ENCODE assay signal across 8 mouse cellular contexts in genomic region chr6:72635760-72636431, GRCm38 (mm10). TPM values are rescaled to one million over a fixed set of nuclear protein-coding genes. Genes with fewer than 3 reads are reported as not detected.
DNase-seq lines count a peak whose midpoint lies in the region; ATAC-seq and TF ChIP-seq lines count a peak whose summit lies in the region.

No protein-coding gene starts in this region.

- no peaks in the 10 kb centered on the region for H3K27me3 ChIP-seq in heart, adult 2 months (ENCODE audit: control insufficient read depth, insufficient read depth, low read length)
- H3K27me3 ChIP-seq in intestine, embryonic 16.5 days (replicated peaks; ENCODE audit: control insufficient read depth, insufficient read depth, low read length): no peaks in the 10 kb centered on the region
- no peaks in the 10 kb centered on the region for H3K27me3 ChIP-seq in limb, embryonic 13.5 days
- no peaks in the 10 kb centered on the region for H3K27me3 ChIP-seq in midbrain, embryonic 14.5 days (ENCODE audit: control insufficient read depth, insufficient read depth, low read length)

- H3K9ac ChIP-seq in heart, adult 2 months (ENCODE audit: low read depth, low read length): no peak overlapping the region
- no peak overlapping the region for H3K9ac ChIP-seq in intestine, embryonic 16.5 days (ENCODE audit: low read depth, low read length)
- no peak overlapping the region for H3K9ac ChIP-seq in limb, embryonic 13.5 days
- H3K9ac ChIP-seq in midbrain, embryonic 14.5 days (replicated peaks; ENCODE audit: low read length): no peak overlapping the region

- ATAC-seq in intestine, embryonic 16.5 days: peak; percentile 69
- ATAC-seq in limb, embryonic 13.5 days (ENCODE audit: low FRiP score, low read depth): peak; percentile 66; the same call in 1 of the 2 replicates
- ATAC-seq in midbrain, embryonic 14.5 days (ENCODE audit: low FRiP score, low TSS enrichment): peak; percentile 37; the same call in 1 of the 2 replicates

- intact Hi-C loops in heart, adult 2 months (cut with DNase I): loop anchor here (1.0 to 5.0 kb wide), 3 partner anchors 153 to 591 kb away; partner anchors contain the start of gene Tcf7l1

- no peak overlapping the region for H3K4me2 ChIP-seq in intestine, embryonic 16.5 days (ENCODE audit: low read depth, low read length)
- no peak overlapping the region for H3K4me2 ChIP-seq in limb, embryonic 13.5 days (replicated peaks)
- H3K4me2 ChIP-seq in midbrain, embryonic 14.5 days (ENCODE audit: low read length): no peak overlapping the region

- no peaks in the 10 kb centered on the region for H3K9me3 ChIP-seq in intestine, embryonic 16.5 days (ENCODE audit: control insufficient read depth, low read length)
- H3K9me3 ChIP-seq in limb, embryonic 13.5 days: no peaks in the 10 kb centered on the region
- H3K9me3 ChIP-seq in midbrain, embryonic 14.5 days (ENCODE audit: control insufficient read depth, low read length): no peaks in the 10 kb centered on the region

- no peak for TF ChIP-seq POLR2A in heart, adult 2 months (IDR thresholded peaks at IDR 0.05; ENCODE audit: insufficient read depth, low read depth, low read length)

- DNase-seq in 416B (ENCODE audit: low read depth): peak; percentile 85
- peak; percentile 80 for DNase-seq in MN1 (ENCODE audit: low spot score)
- peak; percentile 81 for DNase-seq in embryo, embryonic 9.5 days (ENCODE audit: extremely low spot score)
- DNase-seq in heart, adult 2 months: peak; percentile 56 to 57
- DNase-seq in midbrain, embryonic 14.5 days: peak; percentile 86
- DNase-seq in thymus, postnatal 14 days: peak; percentile 50

- TF ChIP-seq EP300 in heart, adult 2 months (IDR thresholded peaks at IDR 0.05; ENCODE audit: insufficient read depth, low read depth, low read length): peak; percentile 68; the same call in 1 of the 2 replicates

- no peaks in the 10 kb centered on the region for H3K36me3 ChIP-seq in heart, adult 2 months (ENCODE audit: control insufficient read depth, insufficient read depth, low read length)
- no peaks in the 10 kb centered on the region for H3K36me3 ChIP-seq in intestine, embryonic 16.5 days (ENCODE audit: control insufficient read depth, insufficient read depth, low read length)
- H3K36me3 ChIP-seq in limb, embryonic 13.5 days: peaks cover 40% of the 10 kb centered on the region
- no peaks in the 10 kb centered on the region for H3K36me3 ChIP-seq in midbrain, embryonic 14.5 days (ENCODE audit: control insufficient read depth, insufficient read depth, low read length)

- H3K4me3 ChIP-seq in heart, adult 2 months: no peak overlapping the region
- H3K4me3 ChIP-seq in intestine, embryonic 16.5 days (ENCODE audit: low read length): no peak overlapping the region
- no peak overlapping the region for H3K4me3 ChIP-seq in limb, embryonic 13.5 days
- H3K4me3 ChIP-seq in midbrain, embryonic 14.5 days (replicated peaks; ENCODE audit: low read depth, low read length): no peak overlapping the region

- H3K4me1 ChIP-seq in heart, adult 2 months (ENCODE audit: control insufficient read depth, insufficient read depth, low read length): peaks cover 4% of the 10 kb centered on the region
- peaks cover 9% of the 10 kb centered on the region for H3K4me1 ChIP-seq in intestine, embryonic 16.5 days (ENCODE audit: control insufficient read depth, insufficient read depth, low read length)
- H3K4me1 ChIP-seq in limb, embryonic 13.5 days: peaks cover 10% of the 10 kb centered on the region
- H3K4me1 ChIP-seq in midbrain, embryonic 14.5 days (ENCODE audit: control insufficient read depth, insufficient read depth, low read length): no peaks in the 10 kb centered on the region

- peak; percentile 89 for TF ChIP-seq CTCF in heart, adult 2 months (IDR thresholded peaks at IDR 0.05)

- H3K27ac ChIP-seq in heart, adult 2 months: no peak overlapping the region; the same call in 1 of the 2 replicates
- H3K27ac ChIP-seq in intestine, embryonic 16.5 days (ENCODE audit: low read length): no peak overlapping the region
- peak overlapping the region; percentile 23; the same call in 1 of the 2 replicates for H3K27ac ChIP-seq in limb, embryonic 13.5 days
- no peak overlapping the region for H3K27ac ChIP-seq in midbrain, embryonic 14.5 days (replicated peaks; ENCODE audit: low read depth, low read length)

- WGBS in heart, adult 2 months: 27% methylated on average over 12 of the region's 12 CpGs
- WGBS in intestine, embryonic 16.5 days: 40% methylated on average over 12 of the region's 12 CpGs
- WGBS in limb, embryonic 13.5 days: 37% methylated on average over 12 of the region's 12 CpGs
- 58% methylated on average over 12 of the region's 12 CpGs for WGBS in midbrain, embryonic 14.5 days

- H3K79me2 ChIP-seq in heart, adult 2 months (replicated peaks; ENCODE audit: control insufficient read depth, insufficient read depth, low read length): no peaks in the 10 kb centered on the region; the same call in 1 of the 2 replicates

RNA-seq across cellular contexts. Expression of gene Tgoln1, which starts 19.1 kb away (rescaled TPM):
- total RNA-seq in heart, adult 2 months (2021): 10 to 100 TPM; 60.1 to 68.0 TPM
- polyA plus RNA-seq in heart, adult 2 months (2012; rRNA removed): 29.0 and 55.7 TPM in 2 replicates
- 48.8 and 57.5 TPM in 2 replicates for polyA plus RNA-seq in intestine, embryonic 16.5 days (2015; fragmentation: Nextera tagmentation; extraction: Ambion mirVana)
- 22.0 and 23.0 TPM in 2 replicates for polyA plus RNA-seq in limb, embryonic 13.5 days (2015; fragmentation: Nextera tagmentation; extraction: Ambion mirVana)
- 31.6 and 47.1 TPM in 2 replicates for polyA plus RNA-seq in midbrain, embryonic 14.5 days (2014; fragmentation: Nextera tagmentation; extraction: Ambion mirVana)

RNA-seq across cellular contexts. Expression of gene Retsat, which starts 37.6 kb away (rescaled TPM):
- 100 to 1,000 TPM; 155 to 181 TPM for total RNA-seq in heart, adult 2 months (2021)
- polyA plus RNA-seq in heart, adult 2 months (2012; rRNA removed): 57.1 and 83.3 TPM in 2 replicates
- polyA plus RNA-seq in intestine, embryonic 16.5 days (2015; fragmentation: Nextera tagmentation; extraction: Ambion mirVana): 41.1 and 44.0 TPM in 2 replicates
- polyA plus RNA-seq in limb, embryonic 13.5 days (2015; fragmentation: Nextera tagmentation; extraction: Ambion mirVana): 15.1 and 17.9 TPM in 2 replicates
- polyA plus RNA-seq in midbrain, embryonic 14.5 days (2014; fragmentation: Nextera tagmentation; extraction: Ambion mirVana): 4.2 and 5.1 TPM in 2 replicates

RNA-seq across cellular contexts. Expression of gene Elmod3, which starts 37.7 kb away (rescaled TPM):
- 10 to 100 TPM; 12.8 to 16.5 TPM for total RNA-seq in heart, adult 2 months (2021)
- polyA plus RNA-seq in heart, adult 2 months (2012; rRNA removed): 25.5 and 32.8 TPM in 2 replicates
- polyA plus RNA-seq in intestine, embryonic 16.5 days (2015; fragmentation: Nextera tagmentation; extraction: Ambion mirVana): 15.6 and 15.8 TPM in 2 replicates
- polyA plus RNA-seq in limb, embryonic 13.5 days (2015; fragmentation: Nextera tagmentation; extraction: Ambion mirVana): 15.3 and 16.7 TPM in 2 replicates
- 13.5 and 19.8 TPM in 2 replicates for polyA plus RNA-seq in midbrain, embryonic 14.5 days (2014; fragmentation: Nextera tagmentation; extraction: Ambion mirVana)
